Mouse (Mus musculus): ENCODE measurements around the gene Mefv. TPM values are rescaled to one million over a fixed set of nuclear protein-coding genes. Genes with fewer than 3 reads are reported as not detected.

Gene Mefv
- 0.09 and 0.13 TPM in 2 replicates for polyA plus RNA-seq (2012; rRNA removed)

GRCm38 (mm10) chr16:3717980-3718379 lies at the start of gene Mefv:
TSS of gene Mefv (minus strand) at chr16:3718097.

GRCm38 (mm10) chr16:3743503-3744185 lies 25.7 kb upstream of the Mefv start, which contains the start of gene Zfp263:
TSS of gene Zfp263 (plus strand) at chr16:3744093.

Other genes starting within 250 kb of the Mefv start
- gene Olfr161, start 127.1 kb downstream of the Mefv start, polyA plus RNA-seq (2012; rRNA removed): not detected in 2 replicates
- 9.8 and 10.0 TPM in 2 replicates for gene Zfp263, start 26.0 kb upstream of the Mefv start, polyA plus RNA-seq (2012; rRNA removed)
- gene Olfr15, start 112.8 kb upstream of the Mefv start, polyA plus RNA-seq (2012; rRNA removed): not detected in 2 replicates
- gene Zfp174, start 129.2 kb upstream of the Mefv start, polyA plus RNA-seq (2012; rRNA removed): 1.4 and 2.0 TPM in 2 replicates
- 56.7 and 67.1 TPM in 2 replicates for gene Naa60, start 154.3 kb upstream of the Mefv start, polyA plus RNA-seq (2012; rRNA removed)
- 2.3 and 2.6 TPM in 2 replicates for gene Zfp597, start 166.5 kb upstream of the Mefv start, polyA plus RNA-seq (2012; rRNA removed)
- gene Gm20695, start 166.6 kb upstream of the Mefv start, polyA plus RNA-seq (2012; rRNA removed): not detected in 2 replicates
- gene 1700037C18Rik, start 190.6 kb upstream of the Mefv start, polyA plus RNA-seq (2012; rRNA removed): 18.9 and 19.0 TPM in 2 replicates
- gene Cluap1, start 190.7 kb upstream of the Mefv start, polyA plus RNA-seq (2012; rRNA removed): 7.5 and 10.2 TPM in 2 replicates